Mouse (Mus musculus) cerebellum, postnatal 10 days (tissue): Measurements from ENCODE around the gene Gm11938.

Source experiments
- DNase-seq, 2 experiments: peaks; one replicate each; pipeline ENCODE4 v3.0.0; 2021; ENCODE audit warnings: mixed read lengths in 2 of 2

The Gm11938 gene

DNA sequence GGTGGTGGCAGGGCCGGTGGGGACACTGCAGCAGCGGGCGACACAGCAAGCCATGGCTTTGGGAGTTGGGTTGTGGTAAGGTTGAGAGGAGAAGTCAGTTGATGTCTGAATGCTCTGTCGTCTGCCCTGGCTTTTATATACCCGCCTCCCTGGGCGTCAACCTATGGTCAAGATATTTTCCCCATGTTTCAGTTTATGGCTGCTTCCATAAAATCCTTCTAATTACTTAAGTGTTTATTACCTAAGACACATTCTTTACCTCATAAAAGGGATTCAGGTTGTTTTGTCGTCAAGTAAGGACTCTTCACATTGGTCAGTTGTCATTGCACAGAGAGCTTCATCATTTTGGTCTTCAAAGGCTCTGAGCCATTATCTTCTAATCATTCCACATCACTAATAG is 36.6 kb downstream of the Gm11938 start, which contains the start of gene Krtap3-1:
Gene Krtap3-1 (minus strand): TSS at position 101 of the 400 bp plus-strand sequence.
- no peak for DNase-seq

DNA sequence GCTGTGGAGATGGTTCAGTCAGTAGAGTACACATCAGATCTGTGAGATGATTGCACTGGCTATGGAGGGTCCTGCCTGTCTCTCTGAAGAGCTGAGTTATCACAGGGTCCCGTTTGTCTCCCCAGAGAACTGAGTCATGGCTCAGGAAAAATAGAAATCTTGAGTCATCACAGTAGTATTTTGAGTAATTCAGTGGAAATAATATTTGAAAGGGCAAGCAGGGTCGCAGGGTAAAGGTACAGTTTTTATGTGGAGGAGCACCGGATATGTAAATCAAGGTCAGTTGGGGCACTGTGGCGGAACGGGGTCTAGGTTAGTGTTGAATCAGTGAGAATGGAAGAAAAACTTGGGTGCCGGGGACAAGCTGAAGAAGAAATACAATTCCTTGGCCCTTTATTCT is 40.5 kb downstream of the Gm11938 start:
- no peak for DNase-seq

DNA sequence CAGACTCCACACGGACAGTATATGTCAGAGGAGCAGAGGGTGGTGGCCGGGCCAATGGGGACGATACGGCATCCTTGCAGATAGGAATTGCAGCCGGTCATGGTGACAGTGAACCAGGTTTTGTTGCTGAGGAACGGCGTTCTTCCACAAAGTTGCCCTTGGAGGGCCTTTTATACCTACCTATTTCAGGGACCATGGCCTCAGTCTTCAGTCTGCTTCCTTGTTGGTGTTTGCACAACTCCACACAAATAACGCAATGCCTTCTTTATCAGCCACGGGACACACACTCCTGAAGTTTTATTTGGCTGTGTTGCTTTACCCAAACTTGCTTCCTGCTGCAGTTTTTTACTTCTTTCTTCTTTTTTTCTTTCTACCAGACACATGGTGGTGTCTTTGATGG is 43.7 kb downstream of the Gm11938 start, which contains the start of gene Gm11939:
Gene Gm11939 (minus strand): TSS at position 101 of the 400 bp plus-strand sequence.
- no peak for DNase-seq

DNA sequence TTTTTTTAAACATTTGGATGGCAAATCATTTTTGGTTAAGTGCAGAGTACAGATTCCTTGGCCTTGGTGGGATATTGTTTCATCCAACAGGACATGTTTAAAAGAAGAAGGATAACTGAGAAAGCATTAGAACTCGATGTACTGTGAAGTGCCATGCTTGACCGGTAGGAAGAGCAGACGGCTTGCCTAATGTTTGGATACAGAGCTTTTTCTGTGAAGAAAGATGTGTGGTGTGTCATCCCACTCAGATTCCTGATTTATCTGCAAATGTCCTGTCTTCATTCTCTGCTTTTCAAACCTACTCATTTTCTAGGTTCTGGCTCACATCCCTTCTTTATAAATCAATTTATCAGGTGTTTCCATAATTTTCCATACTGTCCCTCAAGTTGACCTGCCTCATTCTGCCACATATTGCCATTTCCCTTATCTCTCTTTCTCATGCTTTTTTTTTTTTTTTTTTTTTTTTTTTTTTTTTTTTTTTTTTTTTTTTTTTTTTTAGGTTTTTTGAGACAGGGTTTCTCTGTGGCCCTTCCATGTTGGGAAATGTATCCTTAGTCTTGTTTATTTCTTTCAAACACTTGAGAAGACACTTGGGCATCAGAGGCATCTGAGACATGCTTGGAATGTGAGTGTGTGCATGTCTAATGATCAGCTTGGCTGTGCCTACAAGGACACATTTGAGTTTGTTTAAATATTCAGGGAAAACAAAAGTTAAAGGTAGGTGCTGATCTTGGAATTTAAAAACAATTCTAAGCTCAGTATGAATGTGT is 44.9 kb downstream of the Gm11938 start:
- no peak for DNase-seq

DNA sequence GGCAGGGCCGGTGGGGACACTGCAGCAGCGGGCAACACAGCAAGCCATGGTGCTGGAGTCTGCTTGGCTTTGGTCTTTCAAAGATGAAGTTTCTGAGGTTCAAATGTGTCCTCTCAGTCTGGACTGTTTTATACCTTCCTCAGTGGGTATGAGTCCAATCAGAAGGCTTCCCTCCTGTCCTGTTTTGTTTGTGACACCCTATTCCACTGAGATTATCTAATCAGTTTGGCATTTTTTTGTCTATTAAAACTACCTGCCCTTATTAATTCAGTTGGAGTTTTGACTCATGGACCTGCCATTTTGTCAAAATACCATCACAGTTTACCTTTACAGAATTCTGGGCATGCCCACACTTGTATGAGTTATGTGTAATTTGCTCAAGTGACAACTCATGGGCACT is 46.4 kb downstream of the Gm11938 start, which contains the start of gene Krtap3-2:
Gene Krtap3-2 (minus strand): TSS at position 101 of the 400 bp plus-strand sequence.
- no peak for DNase-seq

DNA sequence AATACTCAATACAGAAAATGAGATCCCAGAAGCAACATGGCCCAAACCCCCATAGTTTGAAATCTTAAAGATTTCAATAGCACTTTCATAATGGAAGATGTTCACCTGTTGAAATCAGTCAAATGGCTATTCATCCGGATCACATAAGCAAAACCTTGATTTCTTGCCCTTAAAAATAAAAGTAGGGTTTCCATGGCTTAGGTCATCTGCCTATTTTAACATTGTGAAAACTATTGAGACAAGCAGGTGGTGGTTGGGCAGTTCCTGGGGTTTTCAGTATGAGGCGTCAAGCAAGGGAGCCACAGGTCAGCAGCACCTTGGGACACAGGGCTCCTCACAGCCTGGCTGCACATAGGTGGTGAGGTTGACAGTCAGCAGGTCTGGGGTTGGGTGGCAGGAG is 46.9 kb downstream of the Gm11938 start:
- no peak for DNase-seq
